In genomic region chr10:99108431-99108982, GRCm38 (mm10) we compare ENCODE assay signal across 9 mouse cellular contexts. TPM values are rescaled to one million over a fixed set of nuclear protein-coding genes. Genes with fewer than 3 reads are reported as not detected.
DNase-seq lines count a peak whose midpoint lies in the region; ATAC-seq lines count a peak whose summit lies in the region.
"Had no signal": no experiment of that assay in that cellular context is flagged by ENCODE, and none has a peak within 500 bp of the region (broad histone marks: within the 10 kb centered on the region; RNA-seq: fewer than 3 reads in every experiment).

No protein-coding gene starts in this region.

- H3K36me3 ChIP-seq in kidney, embryonic 15.5 days: peaks cover 30% of the 10 kb centered on the region
- peaks cover 8% of the 10 kb centered on the region; the same call in 1 of the 2 replicates for H3K36me3 ChIP-seq in hindbrain, embryonic 11.5 days (ENCODE audit: control insufficient read depth, insufficient read depth, low read length)
- peaks cover 16% of the 10 kb centered on the region for H3K36me3 ChIP-seq in midbrain, embryonic 14.5 days (ENCODE audit: control insufficient read depth, insufficient read depth, low read length)

- peak overlapping the region; percentile 97 for H3K4me2 ChIP-seq in kidney, embryonic 15.5 days
- peak overlapping the region; percentile 88 for H3K4me2 ChIP-seq in hindbrain, embryonic 11.5 days (replicated peaks; ENCODE audit: low read depth, low read length)
- H3K4me2 ChIP-seq in midbrain, embryonic 14.5 days (ENCODE audit: low read length): peak overlapping the region; percentile 93

- H3K27ac ChIP-seq in kidney, embryonic 15.5 days: no peak overlapping the region
- H3K27ac ChIP-seq in hindbrain, embryonic 11.5 days (ENCODE audit: low read depth, low read length): no peak overlapping the region
- H3K27ac ChIP-seq in midbrain, embryonic 14.5 days (replicated peaks; ENCODE audit: low read depth, low read length): no peak overlapping the region

- peak overlapping the region; percentile 69 for H3K4me3 ChIP-seq in kidney, embryonic 15.5 days (replicated peaks)
- H3K4me3 ChIP-seq in hindbrain, embryonic 11.5 days (ENCODE audit: low read depth, low read length): peak overlapping the region; percentile 83
- H3K4me3 ChIP-seq in midbrain, embryonic 14.5 days (replicated peaks; ENCODE audit: low read depth, low read length): peak overlapping the region; percentile 92

- no peak; the same call in 1 of the 2 replicates for ATAC-seq in kidney, embryonic 15.5 days (replicated peaks; ENCODE audit: low FRiP score)
- ATAC-seq in hindbrain, embryonic 11.5 days (ENCODE audit: low FRiP score): peak; percentile 4; the same call in 1 of the 2 replicates
- ATAC-seq in midbrain, embryonic 14.5 days (ENCODE audit: low FRiP score, low TSS enrichment): no peak

- peak overlapping the region; percentile 72 for H3K9ac ChIP-seq in kidney, embryonic 15.5 days
- peak overlapping the region; percentile 84 for H3K9ac ChIP-seq in hindbrain, embryonic 11.5 days (ENCODE audit: low read depth, low read length)
- peak overlapping the region; percentile 90; the same call in 1 of the 2 replicates for H3K9ac ChIP-seq in midbrain, embryonic 14.5 days (replicated peaks; ENCODE audit: low read length)

- 35% methylated on average over 12 of the region's 12 CpGs for WGBS in kidney, embryonic 15.5 days
- 30% methylated on average over 12 of the region's 12 CpGs for WGBS in hindbrain, embryonic 11.5 days
- 38% methylated on average over 12 of the region's 12 CpGs for WGBS in midbrain, embryonic 14.5 days

- H3K4me1 ChIP-seq in kidney, embryonic 15.5 days: peaks cover 28% of the 10 kb centered on the region
- no peaks in the 10 kb centered on the region; the same call in 1 of the 2 replicates for H3K4me1 ChIP-seq in hindbrain, embryonic 11.5 days (replicated peaks; ENCODE audit: control insufficient read depth, insufficient read depth, low read length)
- H3K4me1 ChIP-seq in midbrain, embryonic 14.5 days (ENCODE audit: control insufficient read depth, insufficient read depth, low read length): peaks cover 10% of the 10 kb centered on the region

- peaks cover 4% of the 10 kb centered on the region; the same call in 1 of the 2 replicates for H3K9me3 ChIP-seq in kidney, embryonic 15.5 days (replicated peaks)
- no peaks in the 10 kb centered on the region for H3K9me3 ChIP-seq in hindbrain, embryonic 11.5 days (ENCODE audit: control insufficient read depth, low read length)
- H3K9me3 ChIP-seq in midbrain, embryonic 14.5 days (ENCODE audit: control insufficient read depth, low read length): no peaks in the 10 kb centered on the region

- no peak for DNase-seq in kidney, postnatal 25 days
- peak; percentile 27 for DNase-seq in T-cell, adult 2 months (ENCODE audit: low spot score)
- no peak for DNase-seq in hindbrain, embryonic 11.5 days (ENCODE audit: low spot score)
- no peak for DNase-seq in midbrain, embryonic 14.5 days
- no peak for DNase-seq in right cerebral cortex, postnatal 4 days
- DNase-seq in right cerebral cortex, adult 2 months (ENCODE audit: low spot score in 2 of 2): no peak
- DNase-seq in left cerebral cortex, postnatal 10 days (ENCODE audit: extremely low spot score in 1 of 2, low spot score in 2 of 2): no peak

- H3K27me3 ChIP-seq in kidney, embryonic 15.5 days: no peaks in the 10 kb centered on the region
- no peaks in the 10 kb centered on the region for H3K27me3 ChIP-seq in hindbrain, embryonic 11.5 days (ENCODE audit: control insufficient read depth, insufficient read depth, low read length)
- no peaks in the 10 kb centered on the region for H3K27me3 ChIP-seq in midbrain, embryonic 14.5 days (ENCODE audit: control insufficient read depth, insufficient read depth, low read length)

- intact Hi-C loops in left cerebral cortex, postnatal 10 days (cut with DNase I): loop anchor here (5.0 kb wide), 2 partner anchors 39 to 509 kb away; no protein-coding TSS in a partner anchor

RNA-seq across cellular contexts. Expression of gene Galnt4, which starts 0.5 kb away (rescaled TPM):
- 11.1 and 12.1 TPM in 2 replicates for polyA plus RNA-seq in kidney, embryonic 15.5 days (2015; fragmentation: Nextera tagmentation; extraction: Ambion mirVana)
- polyA plus RNA-seq in hindbrain, embryonic 11.5 days (2014; fragmentation: Nextera tagmentation; extraction: Ambion mirVana): 4.2 and 4.7 TPM in 2 replicates
- 2.3 and 3.7 TPM in 2 replicates for polyA plus RNA-seq in midbrain, embryonic 14.5 days (2014; fragmentation: Nextera tagmentation; extraction: Ambion mirVana)
- 1 to 10 TPM; 3.4 to 3.8 TPM for total RNA-seq in left cerebral cortex, postnatal 10 days (2021)

RNA-seq across cellular contexts. Expression of gene Poc1b, which starts 1.7 kb away (rescaled TPM):
- polyA plus RNA-seq in kidney, embryonic 15.5 days (2015; fragmentation: Nextera tagmentation; extraction: Ambion mirVana): 21.7 and 25.5 TPM in 2 replicates
- polyA plus RNA-seq in hindbrain, embryonic 11.5 days (2014; fragmentation: Nextera tagmentation; extraction: Ambion mirVana): 26.5 and 34.1 TPM in 2 replicates
- polyA plus RNA-seq in midbrain, embryonic 14.5 days (2014; fragmentation: Nextera tagmentation; extraction: Ambion mirVana): 10.0 and 14.9 TPM in 2 replicates
- total RNA-seq in left cerebral cortex, postnatal 10 days (2021): 1 to 10 TPM; 6.6 to 8.2 TPM

RNA-seq across cellular contexts. Expression of gene Phxr2, which starts 17.6 kb away (rescaled TPM):
- polyA plus RNA-seq in kidney, embryonic 15.5 days (2015; fragmentation: Nextera tagmentation; extraction: Ambion mirVana): not detected in 2 replicates
- not detected in 2 replicates for polyA plus RNA-seq in hindbrain, embryonic 11.5 days (2014; fragmentation: Nextera tagmentation; extraction: Ambion mirVana)
- 0.30 TPM in 1 of 2 replicates, not detected in the other for polyA plus RNA-seq in midbrain, embryonic 14.5 days (2014; fragmentation: Nextera tagmentation; extraction: Ambion mirVana)
- not detected for total RNA-seq in left cerebral cortex, postnatal 10 days (2021)
- polyA plus RNA-seq: brain, embryonic 14.5 days had no signal
